Mouse (Mus musculus): Measurements from ENCODE around the gene Spon1. TPM values are rescaled to one million over a fixed set of nuclear protein-coding genes. Genes with fewer than 3 reads are reported as not detected.

Spon1 gene
- total and polyA plus RNA-seq, 2 experiments from 2014 or later = 25.8 to 26.4 TPM

- ATAC-seq = peak; percentile 55; the same call in 1 of the 2 replicates
- Histone ChIP-seq H3K4me2 (ENCODE audit: low read depth) (no peak overlapping the region), H3K9ac (no peak overlapping the region), H3K27ac (ENCODE audit: low read depth, low read length) (0 out of 2 replicates have a peak overlapping the region, but pooled peaks have one; percentile 31), H3K4me1 (ENCODE audit: insufficient read depth) (peaks cover 6% of the 10 kb centered on the region; the same call in 1 of the 2 replicates), H3K36me3 (ENCODE audit: insufficient read depth) (no peaks in the 10 kb centered on the region), H3K4me3 (ENCODE audit: low read depth, low read length) (no peak overlapping the region), H3K27me3 (ENCODE audit: insufficient read depth, low read length) (no peaks in the 10 kb centered on the region), H3K9me3 (ENCODE audit: low read length) (no peaks in the 10 kb centered on the region)
- TF ChIP-seq CTCF (IDR thresholded peaks at IDR 0.05; ENCODE audit: low read depth) = no peak
- DNase-seq = peak; percentile 39
- WGBS = 68% methylated on average over 9 of the region's 9 CpGs
These were observed 27.9 kb upstream of the Spon1 start for GRCm38 (mm10) chr7:113737790-113738362.

- no peaks in the 10 kb centered on the region for H3K36me3 ChIP-seq (ENCODE audit: insufficient read depth)
- H3K27ac ChIP-seq (ENCODE audit: low read depth, low read length) = no peak overlapping the region
- no peak for DNase-seq
- TF ChIP-seq CTCF (IDR thresholded peaks at IDR 0.05; ENCODE audit: low read depth) = no peak
- no peaks in the 10 kb centered on the region for H3K9me3 ChIP-seq (ENCODE audit: low read length)
- peaks cover 6% of the 10 kb centered on the region; the same call in 1 of the 2 replicates for H3K4me1 ChIP-seq (ENCODE audit: insufficient read depth)
- no peak overlapping the region for H3K4me3 ChIP-seq (ENCODE audit: low read depth, low read length)
- H3K9ac ChIP-seq = no peak overlapping the region
- H3K27me3 ChIP-seq (ENCODE audit: insufficient read depth, low read length) = no peaks in the 10 kb centered on the region
- WGBS = 82% methylated on average over 7 of the region's 7 CpGs
- no peak overlapping the region for H3K4me2 ChIP-seq (ENCODE audit: low read depth)
- no peak for ATAC-seq
These were observed 26.6 kb upstream of the Spon1 start for GRCm38 (mm10) chr7:113739181-113739580.

- Histone ChIP-seq H3K4me1 (ENCODE audit: insufficient read depth) (no peaks in the 10 kb centered on the region), H3K36me3 (ENCODE audit: insufficient read depth) (no peaks in the 10 kb centered on the region), H3K4me2 (ENCODE audit: low read depth) (no peak overlapping the region), H3K4me3 (ENCODE audit: low read depth, low read length) (no peak overlapping the region), H3K9ac (no peak overlapping the region), H3K27ac (ENCODE audit: low read depth, low read length) (no peak overlapping the region), H3K9me3 (ENCODE audit: low read length) (no peaks in the 10 kb centered on the region), H3K27me3 (ENCODE audit: insufficient read depth, low read length) (no peaks in the 10 kb centered on the region)
- no peak for DNase-seq
- no peak for ATAC-seq
- TF ChIP-seq CTCF (IDR thresholded peaks at IDR 0.05; ENCODE audit: low read depth) = no peak
- WGBS = 87% methylated on average over 4 of the region's 4 CpGs
These were observed 23.2 kb upstream of the Spon1 start for GRCm38 (mm10) chr7:113742644-113743043.

- Histone ChIP-seq H3K27ac (ENCODE audit: low read depth, low read length) (no peak overlapping the region), H3K4me2 (ENCODE audit: low read depth) (no peak overlapping the region), H3K27me3 (ENCODE audit: insufficient read depth, low read length) (no peaks in the 10 kb centered on the region), H3K4me1 (ENCODE audit: insufficient read depth) (no peaks in the 10 kb centered on the region), H3K36me3 (ENCODE audit: insufficient read depth) (no peaks in the 10 kb centered on the region), H3K9me3 (ENCODE audit: low read length) (no peaks in the 10 kb centered on the region), H3K4me3 (ENCODE audit: low read depth, low read length) (no peak overlapping the region), H3K9ac (no peak overlapping the region)
- no peak for TF ChIP-seq CTCF (IDR thresholded peaks at IDR 0.05; ENCODE audit: low read depth)
- ATAC-seq = no peak
- no peak for DNase-seq
- WGBS = 22% methylated on average over 5 of the region's 5 CpGs
These were observed 21.8 kb upstream of the Spon1 start for GRCm38 (mm10) chr7:113743982-113744381.

- H3K27ac ChIP-seq (ENCODE audit: low read depth, low read length) = no peak overlapping the region
- DNase-seq (no peak), ATAC-seq (no peak)
- H3K27me3 ChIP-seq (ENCODE audit: insufficient read depth, low read length) = no peaks in the 10 kb centered on the region
- H3K9ac ChIP-seq = no peak overlapping the region
- no peak for TF ChIP-seq CTCF (IDR thresholded peaks at IDR 0.05; ENCODE audit: low read depth)
- no peaks in the 10 kb centered on the region for H3K36me3 ChIP-seq (ENCODE audit: insufficient read depth)
- no peaks in the 10 kb centered on the region for H3K9me3 ChIP-seq (ENCODE audit: low read length)
- H3K4me2 ChIP-seq (ENCODE audit: low read depth) = no peak overlapping the region
- H3K4me3 ChIP-seq (ENCODE audit: low read depth, low read length) = no peak overlapping the region
- H3K4me1 ChIP-seq (ENCODE audit: insufficient read depth) = no peaks in the 10 kb centered on the region
- 86% methylated on average over 2 of the region's 2 CpGs for WGBS
These were observed 9.2 kb upstream of the Spon1 start for GRCm38 (mm10) chr7:113756616-113757015.

- Histone ChIP-seq H3K9me3 (ENCODE audit: low read length) (0 out of 2 replicates have a peak, but pooled peaks cover 6% of the 10 kb centered on the region), H3K4me3 (ENCODE audit: low read depth, low read length) (no peak overlapping the region), H3K27me3 (ENCODE audit: insufficient read depth, low read length) (no peaks in the 10 kb centered on the region), H3K27ac (ENCODE audit: low read depth, low read length) (no peak overlapping the region), H3K4me2 (ENCODE audit: low read depth) (no peak overlapping the region), H3K36me3 (ENCODE audit: insufficient read depth) (no peaks in the 10 kb centered on the region), H3K4me1 (ENCODE audit: insufficient read depth) (no peaks in the 10 kb centered on the region), H3K9ac (no peak overlapping the region)
- peak; percentile 100 for TF ChIP-seq CTCF (IDR thresholded peaks at IDR 0.05; ENCODE audit: low read depth)
- ATAC-seq (peak; percentile 45; the same call in 1 of the 2 replicates), DNase-seq (peak; percentile 86)
- WGBS = 2% methylated on average over 1 of the region's 1 CpGs
These were observed 6.6 kb upstream of the Spon1 start for GRCm38 (mm10) chr7:113759212-113759611.

- H3K4me3 ChIP-seq (ENCODE audit: low read depth, low read length) = no peak overlapping the region
- H3K36me3 ChIP-seq (ENCODE audit: insufficient read depth) = no peaks in the 10 kb centered on the region
- 0 out of 2 replicates have a peak, but pooled peaks cover 6% of the 10 kb centered on the region for H3K9me3 ChIP-seq (ENCODE audit: low read length)
- no peak for TF ChIP-seq CTCF (IDR thresholded peaks at IDR 0.05; ENCODE audit: low read depth)
- DNase-seq (no peak), ATAC-seq (no peak)
- no peak overlapping the region for H3K27ac ChIP-seq (ENCODE audit: low read depth, low read length)
- H3K4me1 ChIP-seq (ENCODE audit: insufficient read depth) = no peaks in the 10 kb centered on the region
- peak overlapping the region; percentile 99; the same call in 1 of the 2 replicates for H3K4me2 ChIP-seq (ENCODE audit: low read depth)
- WGBS = 69% methylated on average over 5 of the region's 5 CpGs
- no peak overlapping the region for H3K9ac ChIP-seq
- H3K27me3 ChIP-seq (ENCODE audit: insufficient read depth, low read length) = peaks cover 21% of the 10 kb centered on the region; the same call in 1 of the 2 replicates
These were observed 665 bp upstream of the Spon1 start for GRCm38 (mm10) chr7:113765133-113765532.

Measured in forebrain, postnatal 0 days (tissue).